In the genomic region with DNA sequence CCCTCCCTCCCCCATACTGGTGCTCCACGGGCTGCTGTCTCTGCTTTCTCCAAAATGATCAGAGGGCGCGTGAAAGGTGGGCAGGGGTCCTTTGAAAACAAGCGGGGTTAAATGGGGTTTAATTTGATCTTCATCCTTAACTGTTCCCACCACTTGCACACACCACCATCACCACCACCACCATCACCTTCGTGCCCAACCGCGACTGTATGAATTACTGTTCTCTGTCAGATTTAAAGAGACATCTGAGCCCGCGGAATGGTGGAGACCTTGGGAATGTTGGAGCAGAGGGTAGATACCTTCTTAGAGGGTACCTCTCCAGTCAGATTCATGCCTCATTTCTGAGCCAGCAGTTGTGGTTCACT, we compare ENCODE assay signal across 8 mouse cellular contexts. TPM values are rescaled to one million over a fixed set of nuclear protein-coding genes. Genes with fewer than 3 reads are reported as not detected.
DNase-seq lines count a peak whose midpoint lies in the region; ATAC-seq and TF ChIP-seq lines count a peak whose summit lies in the region.

No protein-coding gene starts in this region.

- TF ChIP-seq EP300 in stomach, postnatal 0 days (optimal IDR thresholded peaks at IDR 0.05): no peak

- peak overlapping the region; percentile 63 for H3K4me3 ChIP-seq in heart, embryonic 11.5 days (ENCODE audit: low read depth, low read length)
- peak overlapping the region; percentile 71; the same call in 1 of the 2 replicates for H3K4me3 ChIP-seq in testis, adult 2 months (ENCODE audit: control insufficient read depth, low read depth, low read length)
- H3K4me3 ChIP-seq in limb, embryonic 13.5 days: peak overlapping the region; percentile 59
- H3K4me3 ChIP-seq in stomach, postnatal 0 days (ENCODE audit: low read depth, low read length): peak overlapping the region; percentile 48

- no peaks in the 10 kb centered on the region for H3K36me3 ChIP-seq in heart, embryonic 11.5 days (ENCODE audit: control insufficient read depth, insufficient read depth, low read length)
- H3K36me3 ChIP-seq in testis, adult 2 months (ENCODE audit: control insufficient read depth, insufficient read depth, low read length): no peaks in the 10 kb centered on the region
- no peaks in the 10 kb centered on the region for H3K36me3 ChIP-seq in limb, embryonic 13.5 days
- H3K36me3 ChIP-seq in stomach, postnatal 0 days (ENCODE audit: control insufficient read depth, insufficient read depth, low read length): no peaks in the 10 kb centered on the region

- 10% methylated on average over 9 of the region's 9 CpGs for WGBS in heart, embryonic 11.5 days (ENCODE audit: insufficient replicate concordance)
- 8% methylated on average over 9 of the region's 9 CpGs for WGBS in limb, embryonic 13.5 days
- 9% methylated on average over 9 of the region's 9 CpGs for WGBS in stomach, postnatal 0 days

- TF ChIP-seq CTCF in testis, adult 2 months (IDR thresholded peaks at IDR 0.05; ENCODE audit: control insufficient read depth, insufficient read depth, insufficient replicate concordance, low read depth, low read length): no peak
- no peak for TF ChIP-seq CTCF in stomach, postnatal 0 days (IDR thresholded peaks at IDR 0.05; ENCODE audit: low read depth)

- no peak for DNase-seq in heart, postnatal 25 days (ENCODE audit: low spot score)
- DNase-seq in testis, postnatal 10 days (ENCODE audit: low spot score): no peak
- no peak for DNase-seq in stomach, postnatal 0 days (ENCODE audit: low spot score)
- DNase-seq in gastrocnemius, postnatal 10 days: no peak

- no peaks in the 10 kb centered on the region for H3K9me3 ChIP-seq in heart, embryonic 11.5 days (replicated peaks; ENCODE audit: control insufficient read depth, low read length)
- H3K9me3 ChIP-seq in limb, embryonic 13.5 days: peaks cover 6% of the 10 kb centered on the region
- H3K9me3 ChIP-seq in stomach, postnatal 0 days (ENCODE audit: control insufficient read depth, low read length): no peaks in the 10 kb centered on the region

- no peak overlapping the region for H3K27ac ChIP-seq in heart, embryonic 11.5 days (ENCODE audit: low read depth, low read length)
- no peak overlapping the region for H3K27ac ChIP-seq in testis, adult 2 months (ENCODE audit: control insufficient read depth, insufficient read depth, low read depth, low read length)
- no peak overlapping the region for H3K27ac ChIP-seq in limb, embryonic 13.5 days
- H3K27ac ChIP-seq in stomach, postnatal 0 days (replicated peaks): no peak overlapping the region

- peak overlapping the region; percentile 97 for H3K4me2 ChIP-seq in heart, embryonic 11.5 days
- peak overlapping the region; percentile 97 for H3K4me2 ChIP-seq in limb, embryonic 13.5 days (replicated peaks)
- H3K4me2 ChIP-seq in stomach, postnatal 0 days (replicated peaks; ENCODE audit: low read depth): peak overlapping the region; percentile 89

- no peak for ATAC-seq in heart, embryonic 11.5 days (replicated peaks; ENCODE audit: insufficient number of reproducible peaks, low FRiP score, low TSS enrichment)
- no peak for ATAC-seq in limb, embryonic 13.5 days (ENCODE audit: low FRiP score, low read depth)
- no peak for ATAC-seq in stomach, postnatal 0 days (ENCODE audit: low FRiP score, low TSS enrichment)
- no peak for ATAC-seq in granulocyte monocyte progenitor cell, adult 5-6 weeks (replicated peaks; ENCODE audit: poor library complexity, severe bottlenecking)

- no peaks in the 10 kb centered on the region for H3K4me1 ChIP-seq in heart, embryonic 11.5 days (ENCODE audit: control insufficient read depth, insufficient read depth, low read length)
- peaks cover 14% of the 10 kb centered on the region for H3K4me1 ChIP-seq in testis, adult 2 months (ENCODE audit: control insufficient read depth, insufficient read depth, low read length)
- H3K4me1 ChIP-seq in limb, embryonic 13.5 days: peaks cover 10% of the 10 kb centered on the region
- no peaks in the 10 kb centered on the region for H3K4me1 ChIP-seq in stomach, postnatal 0 days (replicated peaks; ENCODE audit: control insufficient read depth, insufficient read depth)

- no peak for TF ChIP-seq POLR2A in testis, adult 2 months (IDR thresholded peaks at IDR 0.05; ENCODE audit: control insufficient read depth, low read depth, low read length)

- H3K9ac ChIP-seq in heart, embryonic 11.5 days (ENCODE audit: low read depth, low read length): peak overlapping the region; percentile 64; the same call in 1 of the 2 replicates
- H3K9ac ChIP-seq in limb, embryonic 13.5 days: peak overlapping the region; percentile 62
- peak overlapping the region; percentile 28; the same call in 1 of the 2 replicates for H3K9ac ChIP-seq in stomach, postnatal 0 days (ENCODE audit: low read length)

- intact Hi-C loops in heart, postnatal 25 days (cut with DNase I): no loop called here

- H3K27me3 ChIP-seq in heart, embryonic 11.5 days (ENCODE audit: control insufficient read depth, insufficient read depth, low read length): peaks cover 24% of the 10 kb centered on the region
- no peaks in the 10 kb centered on the region for H3K27me3 ChIP-seq in testis, adult 2 months (ENCODE audit: control insufficient read depth, insufficient read depth, low read length)
- peaks cover 45% of the 10 kb centered on the region for H3K27me3 ChIP-seq in limb, embryonic 13.5 days
- no peaks in the 10 kb centered on the region; the same call in 1 of the 2 replicates for H3K27me3 ChIP-seq in stomach, postnatal 0 days (ENCODE audit: control insufficient read depth, insufficient read depth, low read length)

RNA-seq across cellular contexts. Expression of a gene that starts 0.6 kb away (rescaled TPM):
- 0.93 and 1.5 TPM in 2 replicates for polyA plus RNA-seq in heart, embryonic 11.5 days (2014; fragmentation: Nextera tagmentation; extraction: Ambion mirVana)
- total RNA-seq in heart, postnatal 25 days (2021): 1 to 10 TPM in 1 of 2 experiments, under 1 TPM in 1; 0.87 to 1.0 TPM
- polyA plus RNA-seq in testis, adult 2 months (2012; rRNA removed): 0.19 and 2.3 TPM in 2 replicates
- 1.0 and 1.3 TPM in 2 replicates for polyA plus RNA-seq in limb, embryonic 13.5 days (2015; fragmentation: Nextera tagmentation; extraction: Ambion mirVana)
- 0.28 and 0.48 TPM in 2 replicates for polyA plus RNA-seq in stomach, postnatal 0 days (2015; fragmentation: Nextera tagmentation; extraction: Ambion mirVana)
- total RNA-seq in granulocyte monocyte progenitor cell, adult 5-6 weeks (2014; fragmentation: Nextera tagmentation): not detected in 2 replicates
- not detected in 2 replicates for total RNA-seq in granulocyte monocyte progenitor cell, adult 5-6 weeks (2017)
- total RNA-seq in gastrocnemius, postnatal 10 days (2021): under 1 TPM; 0.80 to 0.81 TPM
